Mouse (Mus musculus): ENCODE results near the gene Tbx3. TPM values are rescaled to one million over a fixed set of nuclear protein-coding genes. Genes with fewer than 3 reads are reported as not detected.

The Tbx3 gene
- polyA plus RNA-seq, 1 experiment from 2014 or later: 1.3 TPM

DNA sequence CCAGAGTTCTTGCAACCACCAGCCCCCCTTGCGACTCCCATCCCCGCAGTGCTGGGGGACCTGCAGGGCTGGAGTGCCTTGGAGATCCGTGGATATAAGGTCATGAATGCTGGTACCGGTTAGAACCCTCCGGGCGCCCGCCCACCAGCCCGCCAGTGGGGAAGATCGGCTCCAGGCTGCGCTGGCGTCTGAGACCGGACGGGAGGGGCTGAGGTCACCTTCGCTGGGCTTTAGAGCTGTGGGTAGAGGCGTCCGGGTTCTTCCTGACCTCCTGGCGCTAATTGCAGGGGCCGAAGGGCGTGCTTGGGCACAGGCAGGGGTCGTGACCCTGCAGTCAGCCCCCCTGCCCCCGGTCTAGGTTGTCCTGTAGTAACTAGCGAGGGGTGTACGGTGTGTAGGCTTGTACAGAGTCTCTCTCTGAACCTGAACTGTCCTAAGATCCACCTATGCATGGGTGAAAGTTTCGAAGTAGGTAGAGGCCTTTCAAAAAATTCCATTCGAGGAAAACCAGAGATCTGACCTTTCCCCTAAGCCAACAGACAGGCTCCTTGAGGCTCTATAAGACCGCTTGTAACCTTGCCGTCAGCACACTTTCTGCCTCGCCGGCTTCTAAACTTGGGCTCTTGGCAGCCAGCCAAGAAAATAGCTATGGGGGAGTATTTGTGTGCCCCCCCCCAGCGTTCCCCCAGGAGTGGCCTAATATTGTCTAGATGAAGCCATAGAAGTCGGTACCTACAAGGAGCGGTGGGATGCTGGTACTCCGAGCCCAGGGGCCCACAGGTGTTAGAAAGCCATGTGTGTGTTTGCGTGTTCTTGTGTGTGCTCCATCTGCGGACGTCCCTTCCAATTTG lies 16.8 kb downstream of the Tbx3 start:
- Histone ChIP-seq H3K4me2 (no peak overlapping the region), H3K27ac (ENCODE audit: low read depth, low read length) (no peak overlapping the region), H3K27me3 (ENCODE audit: control insufficient read depth, insufficient read depth, low read length) (peaks cover 91% of the 10 kb centered on the region), H3K4me1 (ENCODE audit: control insufficient read depth, insufficient read depth, low read length) (no peaks in the 10 kb centered on the region), H3K4me3 (ENCODE audit: low read depth, low read length) (no peak overlapping the region), H3K9ac (ENCODE audit: low read length) (no peak overlapping the region), H3K36me3 (ENCODE audit: control insufficient read depth, insufficient read depth, low read length) (no peaks in the 10 kb centered on the region), H3K9me3 (ENCODE audit: control insufficient read depth, low read length) (no peaks in the 10 kb centered on the region)
- no peak for ATAC-seq (ENCODE audit: low FRiP score)
- WGBS: 3% methylated on average over 36 of the region's 36 CpGs
- DNase-seq (ENCODE audit: low spot score, missing footprints): peak; percentile 92

GRCm38 (mm10) chr5:119687856-119688206 lies 17.4 kb downstream of the Tbx3 start:
- WGBS: 6% methylated on average over 22 of the region's 22 CpGs
- H3K9me3 ChIP-seq (ENCODE audit: control insufficient read depth, low read length): no peaks in the 10 kb centered on the region
- H3K4me2 ChIP-seq: no peak overlapping the region
- no peak for DNase-seq (ENCODE audit: low spot score, missing footprints)
- no peak overlapping the region for H3K4me3 ChIP-seq (ENCODE audit: low read depth, low read length)
- no peak overlapping the region for H3K9ac ChIP-seq (ENCODE audit: low read length)
- no peaks in the 10 kb centered on the region for H3K4me1 ChIP-seq (ENCODE audit: control insufficient read depth, insufficient read depth, low read length)
- no peak overlapping the region for H3K27ac ChIP-seq (ENCODE audit: low read depth, low read length)
- no peak for ATAC-seq (ENCODE audit: low FRiP score)
- peaks cover 90% of the 10 kb centered on the region for H3K27me3 ChIP-seq (ENCODE audit: control insufficient read depth, insufficient read depth, low read length)
- no peaks in the 10 kb centered on the region for H3K36me3 ChIP-seq (ENCODE audit: control insufficient read depth, insufficient read depth, low read length)

GRCm38 (mm10) chr5:119688306-119688705 lies 17.8 kb downstream of the Tbx3 start:
- Histone ChIP-seq H3K27ac (ENCODE audit: low read depth, low read length) (no peak overlapping the region), H3K9me3 (ENCODE audit: control insufficient read depth, low read length) (no peaks in the 10 kb centered on the region), H3K4me3 (ENCODE audit: low read depth, low read length) (no peak overlapping the region), H3K4me2 (no peak overlapping the region), H3K9ac (ENCODE audit: low read length) (no peak overlapping the region), H3K4me1 (ENCODE audit: control insufficient read depth, insufficient read depth, low read length) (no peaks in the 10 kb centered on the region), H3K36me3 (ENCODE audit: control insufficient read depth, insufficient read depth, low read length) (no peaks in the 10 kb centered on the region), H3K27me3 (ENCODE audit: control insufficient read depth, insufficient read depth, low read length) (peaks cover 89% of the 10 kb centered on the region)
- peak; percentile 89 for DNase-seq (ENCODE audit: low spot score, missing footprints)
- WGBS: 6% methylated on average over 3 of the region's 3 CpGs
- ATAC-seq (ENCODE audit: low FRiP score): no peak

DNA sequence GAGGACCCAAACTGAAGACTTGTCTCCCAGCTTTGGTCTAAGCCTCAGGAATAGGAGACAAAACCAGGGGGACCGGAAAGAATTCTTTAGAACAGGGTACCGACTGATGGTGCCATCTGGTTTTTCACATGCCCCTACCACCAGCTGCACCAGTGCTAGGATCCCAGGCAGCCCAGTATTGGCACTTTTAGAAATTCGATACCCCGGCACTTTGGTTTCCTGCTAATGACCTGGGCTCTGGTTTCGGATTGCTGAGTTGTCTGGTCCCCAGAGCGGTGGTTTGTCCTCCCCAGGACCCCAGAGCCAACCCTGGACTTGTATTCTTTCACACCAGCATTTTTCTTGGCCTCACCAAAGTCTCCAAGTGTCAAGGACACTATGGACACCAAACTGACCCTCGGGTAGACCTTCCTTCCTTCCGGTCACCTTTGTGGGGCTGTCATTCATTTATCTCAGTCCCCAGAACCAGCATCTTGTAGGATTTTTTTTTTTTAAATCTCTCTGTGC lies 18.5 kb downstream of the Tbx3 start:
- Histone ChIP-seq H3K36me3 (ENCODE audit: control insufficient read depth, insufficient read depth, low read length) (no peaks in the 10 kb centered on the region), H3K27me3 (ENCODE audit: control insufficient read depth, insufficient read depth, low read length) (peaks cover 85% of the 10 kb centered on the region), H3K9me3 (ENCODE audit: control insufficient read depth, low read length) (no peaks in the 10 kb centered on the region), H3K4me2 (no peak overlapping the region), H3K9ac (ENCODE audit: low read length) (no peak overlapping the region), H3K4me1 (ENCODE audit: control insufficient read depth, insufficient read depth, low read length) (no peaks in the 10 kb centered on the region), H3K27ac (ENCODE audit: low read depth, low read length) (no peak overlapping the region), H3K4me3 (ENCODE audit: low read depth, low read length) (no peak overlapping the region)
- WGBS: 23% methylated on average over 8 of the region's 8 CpGs
- ATAC-seq (ENCODE audit: low FRiP score) (no peak), DNase-seq (ENCODE audit: low spot score, missing footprints) (peak; percentile 87)

GRCm38 (mm10) chr5:119689501-119689900 lies 19.0 kb downstream of the Tbx3 start:
- Histone ChIP-seq H3K27ac (ENCODE audit: low read depth, low read length) (no peak overlapping the region), H3K27me3 (ENCODE audit: control insufficient read depth, insufficient read depth, low read length) (peaks cover 84% of the 10 kb centered on the region), H3K36me3 (ENCODE audit: control insufficient read depth, insufficient read depth, low read length) (no peaks in the 10 kb centered on the region), H3K4me1 (ENCODE audit: control insufficient read depth, insufficient read depth, low read length) (no peaks in the 10 kb centered on the region), H3K4me2 (no peak overlapping the region), H3K9me3 (ENCODE audit: control insufficient read depth, low read length) (no peaks in the 10 kb centered on the region), H3K4me3 (ENCODE audit: low read depth, low read length) (no peak overlapping the region), H3K9ac (ENCODE audit: low read length) (no peak overlapping the region)
- ATAC-seq (ENCODE audit: low FRiP score) (no peak), DNase-seq (ENCODE audit: low spot score, missing footprints) (peak; percentile 88)
- 44% methylated on average over 3 of the region's 3 CpGs for WGBS

GRCm38 (mm10) chr5:119691075-119691474 lies 20.6 kb downstream of the Tbx3 start:
- H3K27ac ChIP-seq (ENCODE audit: low read depth, low read length): no peak overlapping the region
- ATAC-seq (ENCODE audit: low FRiP score) (no peak), DNase-seq (ENCODE audit: low spot score, missing footprints) (peak; percentile 98)
- no peak overlapping the region for H3K9ac ChIP-seq (ENCODE audit: low read length)
- no peaks in the 10 kb centered on the region for H3K36me3 ChIP-seq (ENCODE audit: control insufficient read depth, insufficient read depth, low read length)
- no peak overlapping the region for H3K4me3 ChIP-seq (ENCODE audit: low read depth, low read length)
- H3K4me1 ChIP-seq (ENCODE audit: control insufficient read depth, insufficient read depth, low read length): 0 out of 2 replicates have a peak, but pooled peaks cover 4% of the 10 kb centered on the region
- no peaks in the 10 kb centered on the region for H3K9me3 ChIP-seq (ENCODE audit: control insufficient read depth, low read length)
- peaks cover 77% of the 10 kb centered on the region for H3K27me3 ChIP-seq (ENCODE audit: control insufficient read depth, insufficient read depth, low read length)
- under 1% methylated on average over 13 of the region's 13 CpGs for WGBS
- H3K4me2 ChIP-seq: no peak overlapping the region

GRCm38 (mm10) chr5:119692425-119692824 lies 22.0 kb downstream of the Tbx3 start:
- ATAC-seq (ENCODE audit: low FRiP score): no peak
- H3K27me3 ChIP-seq (ENCODE audit: control insufficient read depth, insufficient read depth, low read length): peaks cover 66% of the 10 kb centered on the region
- H3K4me3 ChIP-seq (ENCODE audit: low read depth, low read length): no peak overlapping the region
- DNase-seq (ENCODE audit: low spot score, missing footprints): peak; percentile 85
- H3K4me1 ChIP-seq (ENCODE audit: control insufficient read depth, insufficient read depth, low read length): 0 out of 2 replicates have a peak, but pooled peaks cover 4% of the 10 kb centered on the region
- WGBS: 27% methylated on average over 6 of the region's 6 CpGs
- H3K9ac ChIP-seq (ENCODE audit: low read length): no peak overlapping the region
- H3K36me3 ChIP-seq (ENCODE audit: control insufficient read depth, insufficient read depth, low read length): no peaks in the 10 kb centered on the region
- H3K27ac ChIP-seq (ENCODE audit: low read depth, low read length): no peak overlapping the region
- H3K4me2 ChIP-seq: no peak overlapping the region
- H3K9me3 ChIP-seq (ENCODE audit: control insufficient read depth, low read length): no peaks in the 10 kb centered on the region

DNA sequence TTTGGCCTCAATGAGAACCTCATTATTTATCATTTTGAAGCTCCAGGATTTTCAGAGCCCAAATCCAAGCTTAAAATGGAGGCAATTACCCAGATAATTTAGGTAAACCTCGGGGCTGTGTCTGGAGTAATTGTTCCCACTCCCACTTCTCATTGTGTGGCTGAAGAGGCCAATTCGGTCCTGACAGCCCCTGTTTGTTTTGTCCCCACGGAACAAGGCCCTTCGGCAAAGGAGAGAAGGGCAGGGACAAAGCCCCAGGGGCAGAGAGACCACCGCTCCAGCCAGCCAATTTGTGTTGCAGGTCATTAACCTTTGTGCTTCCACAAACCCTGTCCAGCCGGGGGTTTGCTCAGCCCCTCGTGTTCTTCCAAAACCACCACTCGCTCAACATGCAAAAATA lies 24.4 kb downstream of the Tbx3 start:
- 0 out of 2 replicates have a peak, but pooled peaks cover 4% of the 10 kb centered on the region for H3K4me1 ChIP-seq (ENCODE audit: control insufficient read depth, insufficient read depth, low read length)
- no peaks in the 10 kb centered on the region for H3K9me3 ChIP-seq (ENCODE audit: control insufficient read depth, low read length)
- H3K4me2 ChIP-seq: no peak overlapping the region
- H3K27ac ChIP-seq (ENCODE audit: low read depth, low read length): no peak overlapping the region
- peaks cover 41% of the 10 kb centered on the region for H3K27me3 ChIP-seq (ENCODE audit: control insufficient read depth, insufficient read depth, low read length)
- peak; percentile 81 for DNase-seq (ENCODE audit: low spot score, missing footprints)
- no peak overlapping the region for H3K9ac ChIP-seq (ENCODE audit: low read length)
- ATAC-seq (ENCODE audit: low FRiP score): no peak
- H3K4me3 ChIP-seq (ENCODE audit: low read depth, low read length): no peak overlapping the region
- H3K36me3 ChIP-seq (ENCODE audit: control insufficient read depth, insufficient read depth, low read length): no peaks in the 10 kb centered on the region
- 7% methylated on average over 8 of the region's 8 CpGs for WGBS

- Histone ChIP-seq H3K4me3 (ENCODE audit: low read depth, low read length) (no peak overlapping the region), H3K27me3 (ENCODE audit: control insufficient read depth, insufficient read depth, low read length) (peaks cover 18% of the 10 kb centered on the region), H3K4me2 (no peak overlapping the region), H3K9ac (ENCODE audit: low read length) (no peak overlapping the region), H3K27ac (ENCODE audit: low read depth, low read length) (no peak overlapping the region), H3K9me3 (ENCODE audit: control insufficient read depth, low read length) (no peaks in the 10 kb centered on the region), H3K4me1 (ENCODE audit: control insufficient read depth, insufficient read depth, low read length) (no peaks in the 10 kb centered on the region), H3K36me3 (ENCODE audit: control insufficient read depth, insufficient read depth, low read length) (no peaks in the 10 kb centered on the region)
- no peak for ATAC-seq (ENCODE audit: low FRiP score)
- WGBS: 75% methylated on average over 1 of the region's 1 CpGs
- no peak for DNase-seq (ENCODE audit: low spot score, missing footprints)
Observed at GRCm38 (mm10) chr5:119703031-119703430, 32.6 kb downstream of the Tbx3 start.
